Mouse (Mus musculus): ENCODE results near the gene Irf1. TPM values are rescaled to one million over a fixed set of nuclear protein-coding genes. Genes with fewer than 3 reads are reported as not detected.

Gene Irf1
- polyA plus RNA-seq, 1 experiment from 2014 or later = 43.5 TPM

DNA sequence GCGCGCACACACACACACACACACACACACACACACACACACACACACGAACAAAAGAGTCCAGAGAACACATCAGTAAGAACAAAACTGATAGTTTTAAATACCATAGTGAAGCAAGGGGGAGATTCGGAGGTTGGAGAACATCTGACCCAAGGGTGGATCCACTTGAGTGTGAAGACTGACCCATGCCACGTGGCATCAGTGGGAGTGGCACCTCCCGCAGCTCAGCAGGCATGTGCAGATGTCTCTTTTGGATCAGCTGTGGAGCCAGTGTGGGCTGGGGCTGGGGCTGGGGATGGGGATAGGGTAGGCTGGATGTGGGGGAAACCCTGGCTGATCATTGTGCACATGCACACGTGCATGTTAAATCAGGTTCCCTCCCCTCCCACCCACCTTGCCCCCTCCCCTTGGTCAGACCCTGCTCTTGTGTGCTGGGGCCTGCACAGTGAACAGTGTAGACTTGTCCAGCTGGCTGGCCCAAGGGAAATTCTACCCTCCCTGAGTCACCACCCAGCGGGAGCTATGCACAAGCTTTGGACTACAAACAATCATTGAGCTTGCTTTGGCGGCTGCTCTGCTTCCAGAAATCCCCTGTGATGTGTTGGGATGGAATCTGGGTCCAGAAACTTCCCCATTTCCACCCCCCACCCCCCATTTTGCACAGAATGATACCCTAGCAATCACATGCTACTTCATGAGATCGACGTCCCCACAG lies 51.6 kb downstream of the Irf1 start:
- WGBS = 79% methylated on average over 11 of the region's 11 CpGs
- Histone ChIP-seq H3K9me3 (no peaks in the 10 kb centered on the region), H3K36me3 (no peaks in the 10 kb centered on the region), H3K27ac (no peak overlapping the region), H3K9ac (no peak overlapping the region), H3K27me3 (replicated peaks) (no peaks in the 10 kb centered on the region), H3K4me2 (replicated peaks) (no peak overlapping the region), H3K4me3 (replicated peaks) (no peak overlapping the region), H3K4me1 (replicated peaks) (no peaks in the 10 kb centered on the region)
- no peak for ATAC-seq

DNA sequence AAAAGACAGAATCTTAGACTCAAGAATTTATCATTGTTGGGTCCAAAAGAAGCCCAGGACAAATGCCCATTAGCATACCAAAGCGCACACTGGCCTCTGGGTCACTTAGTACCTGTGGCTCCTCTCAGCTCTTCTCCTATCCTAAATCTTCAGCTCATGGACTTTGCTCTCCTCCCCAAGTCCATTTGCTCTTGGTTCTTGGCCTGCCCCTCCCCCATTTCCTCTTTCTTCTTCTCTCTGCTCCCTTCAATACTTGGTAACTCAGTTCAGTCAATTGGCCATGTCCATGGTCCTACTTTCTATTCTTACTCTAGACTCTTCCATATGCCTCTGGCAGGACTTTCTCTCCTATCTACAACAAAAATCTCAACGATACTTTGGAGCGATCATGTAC lies 52.1 kb downstream of the Irf1 start:
- no peaks in the 10 kb centered on the region for H3K36me3 ChIP-seq
- H3K27me3 ChIP-seq (replicated peaks) = no peaks in the 10 kb centered on the region
- no peak overlapping the region for H3K27ac ChIP-seq
- WGBS = 90% methylated on average over 3 of the region's 3 CpGs
- H3K4me3 ChIP-seq (replicated peaks) = no peak overlapping the region
- peak; percentile 34; the same call in 1 of the 2 replicates for ATAC-seq
- no peaks in the 10 kb centered on the region for H3K4me1 ChIP-seq (replicated peaks)
- H3K9ac ChIP-seq = no peak overlapping the region
- H3K9me3 ChIP-seq = no peaks in the 10 kb centered on the region
- H3K4me2 ChIP-seq (replicated peaks) = no peak overlapping the region

DNA sequence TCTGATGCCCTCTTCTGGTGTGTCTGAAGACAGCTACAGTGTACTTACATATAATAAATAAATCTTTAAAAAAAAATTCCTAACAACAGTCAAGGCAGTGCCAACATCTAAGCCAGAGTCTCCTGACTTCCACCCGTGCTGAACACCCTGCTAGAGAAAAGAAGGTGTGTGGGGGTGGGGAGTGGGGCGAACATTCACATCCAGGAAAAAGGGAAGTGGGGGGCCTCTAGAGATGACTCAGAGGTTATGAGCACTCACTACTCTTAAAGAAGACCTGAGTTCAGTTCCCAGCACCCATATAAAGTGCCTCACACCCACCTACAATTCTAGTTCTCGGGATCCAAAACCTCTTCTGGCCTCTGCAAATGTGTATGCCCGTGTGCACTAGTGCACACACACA lies 55.6 kb downstream of the Irf1 start:
- 83% methylated on average over 4 of the region's 4 CpGs for WGBS
- Histone ChIP-seq H3K36me3 (no peaks in the 10 kb centered on the region), H3K9ac (no peak overlapping the region), H3K27me3 (replicated peaks) (no peaks in the 10 kb centered on the region), H3K4me3 (replicated peaks) (no peak overlapping the region), H3K4me2 (replicated peaks) (no peak overlapping the region), H3K27ac (no peak overlapping the region), H3K9me3 (no peaks in the 10 kb centered on the region), H3K4me1 (replicated peaks) (no peaks in the 10 kb centered on the region)
- no peak for ATAC-seq

Other genes with a start within 250 kb of the Irf1 start
- gene Kif3a, start 202.6 kb upstream of the Irf1 start, polyA plus RNA-seq (2015; fragmentation: Nextera tagmentation; extraction: Ambion mirVana) = 48.2 TPM in 2 replicates
- gene Il4, start 151.3 kb upstream of the Irf1 start, polyA plus RNA-seq (2015; fragmentation: Nextera tagmentation; extraction: Ambion mirVana) = 0.56 and 0.59 TPM in 2 replicates
- gene Il13, start 135.3 kb upstream of the Irf1 start, polyA plus RNA-seq (2015; fragmentation: Nextera tagmentation; extraction: Ambion mirVana) = not detected in 2 replicates
- gene Rad50, start 62.7 kb upstream of the Irf1 start, polyA plus RNA-seq (2015; fragmentation: Nextera tagmentation; extraction: Ambion mirVana) = 30.9 and 35.4 TPM in 2 replicates
- gene Il5, start 49.2 kb upstream of the Irf1 start, polyA plus RNA-seq (2015; fragmentation: Nextera tagmentation; extraction: Ambion mirVana) = not detected in 2 replicates
- gene Gm17334, start 3.2 kb downstream of the Irf1 start, polyA plus RNA-seq (2015; fragmentation: Nextera tagmentation; extraction: Ambion mirVana) = 0.26 and 0.32 TPM in 2 replicates
- gene Gm12216, start 89.2 kb downstream of the Irf1 start, polyA plus RNA-seq (2015; fragmentation: Nextera tagmentation; extraction: Ambion mirVana) = 1.2 and 1.7 TPM in 2 replicates
- gene Slc22a5, start 121.6 kb downstream of the Irf1 start, polyA plus RNA-seq (2015; fragmentation: Nextera tagmentation; extraction: Ambion mirVana) = 10.5 and 10.9 TPM in 2 replicates
- 6.6 and 8.0 TPM in 2 replicates for gene Slc22a21, start 210.3 kb downstream of the Irf1 start, polyA plus RNA-seq (2015; fragmentation: Nextera tagmentation; extraction: Ambion mirVana)